Comparison of ENCODE assay signal across 22 mouse cellular contexts in genomic region chr12:13052164-13052563, GRCm38 (mm10).
"Had no signal": no experiment of that assay in that cellular context is flagged by ENCODE, and none has a peak within 500 bp of the region (broad histone marks: within the 10 kb centered on the region; RNA-seq: fewer than 3 reads in every experiment).

No protein-coding gene starts in this region.

- H3K4me2 ChIP-seq: limb, embryonic 13.5 days; liver, embryonic 12.5 days; liver, embryonic 15.5 days; lung, embryonic 15.5 days; midbrain, embryonic 12.5 days; midbrain, embryonic 15.5 days; neural tube, embryonic 13.5 days had no signal

- H3K4me3 ChIP-seq: limb, embryonic 13.5 days; liver, embryonic 12.5 days; liver, embryonic 15.5 days; lung, embryonic 15.5 days; midbrain, embryonic 12.5 days; midbrain, embryonic 15.5 days; myocyte; neural tube, embryonic 13.5 days had no signal

- ATAC-seq: liver, embryonic 12.5 days; midbrain, embryonic 15.5 days had no signal

- H3K4me1 ChIP-seq: liver, embryonic 15.5 days had no signal

- H3K9ac ChIP-seq: limb, embryonic 13.5 days; liver, embryonic 12.5 days; liver, embryonic 15.5 days; lung, embryonic 15.5 days; midbrain, embryonic 12.5 days; midbrain, embryonic 15.5 days; neural tube, embryonic 13.5 days had no signal

- H3K27me3 ChIP-seq: liver, embryonic 12.5 days; liver, embryonic 15.5 days; lung, embryonic 15.5 days; midbrain, embryonic 12.5 days; midbrain, embryonic 15.5 days had no signal

- H3K9me3 ChIP-seq: limb, embryonic 13.5 days; liver, embryonic 12.5 days; liver, embryonic 15.5 days; lung, embryonic 15.5 days; midbrain, embryonic 12.5 days; midbrain, embryonic 15.5 days; neural tube, embryonic 13.5 days had no signal

- H3K27ac ChIP-seq: liver, embryonic 12.5 days; liver, embryonic 15.5 days; lung, embryonic 15.5 days; midbrain, embryonic 12.5 days; midbrain, embryonic 15.5 days; neural tube, embryonic 13.5 days; stomach, postnatal 0 days had no signal

- H3K36me3 ChIP-seq: limb, embryonic 13.5 days; liver, embryonic 12.5 days; liver, embryonic 15.5 days; lung, embryonic 15.5 days; midbrain, embryonic 12.5 days; midbrain, embryonic 15.5 days; neural tube, embryonic 13.5 days had no signal

- DNase-seq: kidney, adult 9 months; kidney, postnatal 14 days; kidney, postnatal 4 days; left cerebral cortex, postnatal 4 days; liver; lung, adult 18-20 months; lung, postnatal 10 days; lung, postnatal 36 days; right cerebral cortex, adult 18-20 months; right cerebral cortex, postnatal 14 days; right cerebral cortex, postnatal 4 days; thymus, adult 2 months; thymus, postnatal 14 days had no signal
